Mouse (Mus musculus): ENCODE measurements around the gene Dmgdh.

Gene Dmgdh

GRCm38 (mm10) chr13:93772861-93773260, 98.6 kb downstream of the Dmgdh start:
- DNase-seq (ENCODE audit: low read depth), result no peak

GRCm38 (mm10) chr13:93773704-93774315, 99.6 kb downstream of the Dmgdh start:
- no peak for DNase-seq (ENCODE audit: low read depth)

GRCm38 (mm10) chr13:93782823-93783222, 108.6 kb downstream of the Dmgdh start:
- no peak for DNase-seq (ENCODE audit: low read depth)

- DNase-seq (ENCODE audit: low read depth), result no peak
Measured at GRCm38 (mm10) chr13:93785329-93785728, 111.1 kb downstream of the Dmgdh start.

GRCm38 (mm10) chr13:93786051-93786450, 111.8 kb downstream of the Dmgdh start:
- DNase-seq (ENCODE audit: low read depth), result no peak

GRCm38 (mm10) chr13:93787647-93788046, 113.4 kb downstream of the Dmgdh start:
- peak; percentile 74 for DNase-seq (ENCODE audit: low read depth)

- DNase-seq (ENCODE audit: low read depth), result peak; percentile 78
Measured at GRCm38 (mm10) chr13:93792945-93793642, 118.9 kb downstream of the Dmgdh start.

- no peak for DNase-seq (ENCODE audit: low read depth)
Measured at GRCm38 (mm10) chr13:93793643-93794182, 119.5 kb downstream of the Dmgdh start.

- DNase-seq (ENCODE audit: low read depth), result no peak
Measured at GRCm38 (mm10) chr13:93797011-93797600, 122.9 kb downstream of the Dmgdh start.

Data from NIH3T3 (cell line).